Mouse (Mus musculus): ENCODE data around the gene Mrpl52.
A peak's percentile ranks its signal among the peaks of the same experiment; 100 is the strongest.

The Mrpl52 gene

GRCm38 (mm10) chr14:54471467-54471866 lies 44.8 kb downstream of the Mrpl52 start:
- ATAC-seq (ENCODE audit: low TSS enrichment): no peak

- ATAC-seq (ENCODE audit: low TSS enrichment): no peak
Measured at GRCm38 (mm10) chr14:54472671-54473070, 46.0 kb downstream of the Mrpl52 start.

DNA sequence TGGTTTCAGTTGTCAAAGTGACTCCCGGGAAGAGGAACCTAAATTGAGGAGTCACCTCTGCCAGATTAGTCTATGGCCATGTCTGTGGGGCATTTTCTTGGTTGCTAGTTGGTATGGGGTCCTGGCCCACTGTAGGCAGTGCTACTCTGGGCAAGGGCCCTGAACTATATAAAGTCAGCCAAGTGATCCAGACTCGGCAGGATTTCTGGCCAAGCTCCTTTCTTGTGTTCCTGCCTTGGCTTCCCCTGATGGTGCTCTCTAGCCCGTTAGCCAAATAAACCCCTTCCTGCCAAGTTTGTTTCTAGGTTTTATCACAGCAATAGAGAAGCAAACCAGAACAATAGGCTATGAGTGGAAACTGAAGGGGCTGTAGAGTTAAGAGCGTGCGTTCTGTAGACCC lies 48.0 kb downstream of the Mrpl52 start:
- ATAC-seq (ENCODE audit: low TSS enrichment): no peak

DNA sequence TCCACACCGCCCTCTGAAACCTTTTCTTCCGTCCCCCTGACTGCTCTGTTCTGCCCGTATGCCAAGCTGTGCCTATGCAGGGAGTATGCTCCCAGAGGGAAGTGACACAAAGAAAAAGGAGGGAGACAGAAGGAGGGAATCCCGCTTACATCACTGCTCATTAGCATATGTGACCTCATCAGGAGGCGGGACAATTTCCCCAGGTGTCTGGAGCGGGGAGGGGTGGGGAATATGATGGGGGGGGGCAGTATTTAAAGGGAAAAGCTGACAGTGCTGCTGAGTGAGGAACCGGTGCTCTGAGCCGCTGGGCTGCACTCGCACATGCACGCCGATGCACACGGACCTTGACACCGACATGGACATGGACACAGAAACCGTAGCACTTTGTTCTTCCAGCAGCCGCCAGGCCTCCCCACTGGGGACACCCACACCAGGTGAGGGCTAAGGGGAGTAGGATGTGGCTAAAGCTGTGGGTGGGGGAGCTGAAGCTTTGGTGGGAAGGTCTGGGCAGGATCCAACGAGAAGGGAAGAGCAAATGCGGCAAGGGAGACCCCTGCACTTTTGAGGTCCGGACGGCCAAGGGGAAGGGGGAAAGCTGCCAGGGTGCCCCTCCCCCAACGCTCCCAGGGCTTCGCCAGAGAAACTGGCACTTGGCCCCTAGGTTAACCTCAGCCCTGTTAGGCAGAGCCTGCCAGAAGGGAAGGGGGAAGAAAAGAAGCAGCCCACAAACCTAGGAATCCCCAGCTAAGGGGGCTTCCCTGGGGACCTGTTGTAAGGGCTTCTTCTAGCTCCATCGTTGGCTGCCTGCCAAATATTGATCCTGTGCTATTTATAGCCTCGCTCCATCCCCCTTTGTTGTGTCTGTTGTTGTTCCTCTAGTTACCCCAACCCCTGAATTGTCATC lies 49.5 kb downstream of the Mrpl52 start, which contains the start of gene Rem2:
Rem2 (plus strand) TSS at position 160 of the 904 bp plus-strand sequence.
- ATAC-seq (ENCODE audit: low TSS enrichment): peak; percentile 95

GRCm38 (mm10) chr14:54477172-54477909 lies 50.6 kb downstream of the Mrpl52 start:
- ATAC-seq (ENCODE audit: low TSS enrichment): no peak

Data from frontal cortex, adult (tissue).